8 mouse cellular contexts compared by ENCODE assay signal in the genomic region with DNA sequence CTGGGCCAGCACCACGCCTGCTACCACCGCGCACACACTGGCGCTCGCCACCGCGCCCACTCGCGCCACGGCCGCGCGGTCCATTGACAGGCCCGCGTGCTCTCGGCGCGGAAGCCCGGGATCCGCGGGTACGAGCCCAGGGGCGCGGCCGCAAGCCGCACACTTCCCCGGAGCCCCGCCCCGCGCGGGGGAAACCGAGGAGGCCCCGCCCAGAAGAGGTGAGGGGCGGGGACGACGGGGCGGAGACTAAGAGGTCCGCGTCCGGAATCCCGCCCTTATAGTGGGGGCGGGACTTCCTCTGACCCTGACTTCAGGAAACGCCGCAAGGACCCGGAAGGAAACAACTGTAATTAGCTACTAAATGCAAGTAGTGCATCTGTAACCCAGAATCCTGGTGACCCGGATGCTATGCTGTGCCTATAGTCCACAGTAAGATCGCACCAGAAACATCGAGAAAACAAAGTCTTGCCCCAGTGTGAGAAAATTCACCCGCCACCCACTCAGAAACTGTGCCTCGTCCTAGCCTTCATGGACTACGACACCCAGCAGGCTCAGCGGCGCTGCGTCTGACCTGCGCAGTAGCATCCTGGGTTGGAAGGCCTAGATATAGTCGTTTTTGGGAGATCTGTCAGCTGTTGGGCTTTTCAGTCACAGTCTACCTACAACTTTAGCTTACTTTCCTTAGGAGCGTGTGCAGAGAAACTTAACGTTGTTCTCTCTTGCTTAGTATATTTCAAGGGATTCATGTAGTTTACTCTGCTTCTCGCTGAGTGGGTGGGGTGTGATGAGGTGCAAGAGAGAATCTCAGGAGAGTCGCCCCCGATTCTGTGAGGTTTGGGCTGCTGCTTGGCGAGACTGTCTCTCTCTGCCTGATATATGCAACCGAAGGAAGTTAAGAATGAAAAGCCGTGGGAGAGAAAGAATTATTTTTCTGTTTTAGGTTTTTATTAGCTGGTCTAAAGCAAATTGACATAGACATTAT. TPM values are rescaled to one million over a fixed set of nuclear protein-coding genes. Genes with fewer than 3 reads are reported as not detected.
DNase-seq lines count a peak whose midpoint lies in the region; ATAC-seq and TF ChIP-seq lines count a peak whose summit lies in the region.

A gene (minus strand): TSS at position 207 of the 982 bp plus-strand sequence.
A gene (plus strand): TSS at position 290 of the 982 bp plus-strand sequence.

- peak; percentile 78 for TF ChIP-seq EP300 in lung, postnatal 0 days (IDR thresholded peaks at IDR 0.05)

- peak within 1 kb of the TSS; percentile 43 for H3K9ac ChIP-seq in lung, postnatal 0 days (replicated peaks; ENCODE audit: low read depth)

- no peaks in the 10 kb centered on the region for H3K9me3 ChIP-seq in hindbrain, embryonic 10.5 days
- no peaks in the 10 kb centered on the region for H3K9me3 ChIP-seq in lung, postnatal 0 days (ENCODE audit: low read length)

- peak within 1 kb of the TSS; percentile 92 for H3K27ac ChIP-seq in hindbrain, embryonic 10.5 days
- H3K27ac ChIP-seq in lung, postnatal 0 days (ENCODE audit: low read length), result peak within 1 kb of the TSS; percentile 84

- no peaks in the 10 kb centered on the region for H3K36me3 ChIP-seq in hindbrain, embryonic 10.5 days
- H3K36me3 ChIP-seq in lung, postnatal 0 days (ENCODE audit: insufficient read depth, low read length), result no peaks in the 10 kb centered on the region

- 3% methylated on average over 64 of the region's 64 CpGs for whole genome bisulfite sequencing in hindbrain, embryonic 10.5 days
- WGBS in lung, postnatal 0 days, result 3% methylated on average over 64 of the region's 64 CpGs

- H3K27me3 ChIP-seq in hindbrain, embryonic 10.5 days (ENCODE audit: insufficient read depth, poor library complexity, severe bottlenecking), result no peaks in the 10 kb centered on the region
- H3K27me3 ChIP-seq in lung, postnatal 0 days (replicated peaks; ENCODE audit: insufficient read depth, low read length), result no peaks in the 10 kb centered on the region

- TF ChIP-seq CTCF in lung, postnatal 0 days (IDR thresholded peaks at IDR 0.05), result 0 out of 2 replicates have a peak, but pooled peaks have one; percentile 2

- DNase-seq in MN1 (ENCODE audit: low spot score), result peak; percentile 95
- peak; percentile 97 for DNase-seq in cerebellum, adult 9-10 months
- peak; percentile 92 for DNase-seq in hindbrain, embryonic 10.5 days (ENCODE audit: low spot score)
- DNase-seq in layer of hippocampus, adult 9-11 months, result peak; percentile 97
- peak; percentile 97 for DNase-seq in lung, postnatal 0 days (ENCODE audit: low spot score)
- peak; percentile 85 for DNase-seq in ovary, postnatal 14 days (ENCODE audit: low spot score)
- peak; percentile 96 for DNase-seq in thymus, postnatal 14 days

- H3K4me2 ChIP-seq in lung, postnatal 0 days (replicated peaks; ENCODE audit: low read depth, low read length), result peak within 1 kb of the TSS; percentile 81

- peak within 1 kb of the TSS; percentile 75 for H3K4me3 ChIP-seq in hindbrain, embryonic 10.5 days
- H3K4me3 ChIP-seq in lung, postnatal 0 days (ENCODE audit: low read depth, low read length), result peak within 1 kb of the TSS; percentile 81

- peak; percentile 94 for ATAC-seq in frontal cortex, adult (ENCODE audit: low TSS enrichment)
- ATAC-seq in lung, postnatal 0 days, result peak; percentile 98

- H3K4me1 ChIP-seq in hindbrain, embryonic 10.5 days (replicated peaks), result peaks cover 8% of the 10 kb centered on the region; the same call in 1 of the 2 replicates
- H3K4me1 ChIP-seq in lung, postnatal 0 days (ENCODE audit: insufficient read depth, low read depth, low read length), result no peaks in the 10 kb centered on the region

RNA-seq across cellular contexts. Expression of the first gene that starts in this region (rescaled TPM):
- 66.4 and 73.5 TPM in 2 replicates for polyA plus RNA-seq in hindbrain, embryonic 10.5 days (2016; fragmentation: Nextera tagmentation; extraction: Ambion mirVana)
- polyA plus RNA-seq in lung, postnatal 0 days (2015; fragmentation: Nextera tagmentation; extraction: Ambion mirVana), result 46.4 and 46.6 TPM in 2 replicates

RNA-seq across cellular contexts. Expression of the second gene that starts in this region (rescaled TPM):
- polyA plus RNA-seq in hindbrain, embryonic 10.5 days (2016; fragmentation: Nextera tagmentation; extraction: Ambion mirVana), result 0.27 and 0.47 TPM in 2 replicates
- polyA plus RNA-seq in lung, postnatal 0 days (2015; fragmentation: Nextera tagmentation; extraction: Ambion mirVana), result 0.14 and 0.17 TPM in 2 replicates

Comparison
In these comparisons a context has a peak if more than half of its experiments do, and no peak if none do; other contexts are left out.
1. Peak in every context shown above with its lines: DNase-seq, ATAC-seq, H3K4me3 ChIP-seq and H3K27ac ChIP-seq.